Mouse (Mus musculus) lung, postnatal 4 days (tissue): Measurements from ENCODE around the gene Krt222.
"Not testable (repeated sequence)": the region's sequence is repeated elsewhere in the genome, so short reads cannot be mapped to it uniquely, and the experiment has no call there.

Experiments used
- DNase-seq, 2 experiments: peaks; one replicate each; pipeline ENCODE4 v3.0.0; 2021

Gene Krt222

GRCm38 (mm10) chr11:99243820-99244374 lies at the start of gene Krt222:
Krt222 (minus strand) TSS chr11:99244085.
- peak in 1 of 2 experiments; percentile 6 for DNase-seq

GRCm38 (mm10) chr11:99292846-99293245 lies 49.0 kb upstream of the Krt222 start:
- peak; percentile 31 to 54 for DNase-seq

DNA sequence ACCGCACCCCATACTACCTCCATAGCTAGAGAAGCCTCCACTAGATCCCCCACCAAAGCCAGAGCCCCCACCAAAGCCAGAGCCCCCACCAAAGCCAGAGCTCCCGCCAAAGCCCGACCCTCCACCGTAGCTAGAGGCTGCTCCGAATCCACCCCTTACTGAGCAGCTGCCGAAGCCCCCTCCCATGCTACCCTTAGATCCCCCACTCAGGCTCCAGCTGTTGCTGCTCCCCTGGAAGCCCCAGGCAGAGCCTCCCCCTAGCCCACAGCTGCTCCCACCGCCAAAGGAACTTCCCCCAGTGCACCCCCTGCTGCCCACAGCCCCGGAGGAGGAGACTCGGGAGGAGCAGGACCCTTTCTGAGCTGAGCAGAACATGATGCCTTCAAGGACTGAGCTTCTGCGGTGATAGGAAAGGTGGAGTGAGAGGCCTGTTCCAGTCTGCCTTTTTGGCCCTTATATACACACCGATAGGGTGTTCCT lies 41.0 kb upstream of the Krt222 start, which contains the start of gene Krt24:
Krt24 (minus strand) TSS at position 430 of the 480 bp plus-strand sequence.
- no peak for DNase-seq

- DNase-seq: no peak
These were observed 40.1 kb upstream of the Krt222 start for GRCm38 (mm10) chr11:99284011-99284410.

GRCm38 (mm10) chr11:99283334-99283733 lies 39.4 kb upstream of the Krt222 start:
- DNase-seq: no peak

GRCm38 (mm10) chr11:99281116-99281515 lies 37.2 kb upstream of the Krt222 start:
- no peak for DNase-seq

DNA sequence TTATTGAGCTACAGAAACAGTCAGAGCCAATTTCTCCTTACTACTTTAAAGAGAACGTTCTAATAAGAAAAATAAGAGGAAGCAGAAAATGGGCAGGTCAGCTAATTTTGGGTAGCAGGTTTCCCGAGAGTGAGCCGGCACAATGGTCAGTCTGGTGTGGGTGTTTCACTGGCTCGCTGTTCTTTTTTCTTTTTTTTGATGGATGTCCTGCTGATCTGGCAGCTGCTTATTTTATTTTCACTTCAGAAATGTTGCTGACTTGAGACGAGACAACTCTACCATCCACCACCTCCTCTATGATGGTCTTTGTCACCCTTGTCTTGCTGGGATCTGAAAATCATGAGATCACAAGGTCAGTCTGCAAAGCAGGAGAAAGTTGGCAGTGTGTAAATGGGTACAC lies 36.1 kb upstream of the Krt222 start:
- no peak for DNase-seq

GRCm38 (mm10) chr11:99276786-99277185 lies 32.9 kb upstream of the Krt222 start:
- DNase-seq: no peak

- DNase-seq: no peak
These were observed 31.7 kb upstream of the Krt222 start for GRCm38 (mm10) chr11:99275624-99276023.

DNA sequence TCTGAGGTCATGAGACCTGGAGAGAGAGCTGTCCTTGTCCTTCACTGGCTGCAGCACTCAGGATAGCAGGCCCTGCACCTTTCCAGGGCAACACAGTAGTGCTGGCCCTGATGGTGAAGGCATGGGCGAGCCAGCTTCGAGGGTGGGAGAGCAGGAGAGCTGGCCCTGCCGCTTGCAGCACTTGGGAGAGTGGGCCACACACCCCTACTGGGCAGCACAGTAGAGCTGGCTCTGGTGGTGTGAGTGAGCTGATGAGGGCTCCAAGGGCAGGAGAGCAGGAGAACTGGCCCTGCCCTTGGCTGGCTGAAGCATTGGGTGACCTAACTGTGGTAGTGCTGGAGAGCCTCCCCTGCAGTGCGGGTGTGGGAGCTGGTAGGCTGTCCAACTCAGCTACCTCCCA lies 28.8 kb upstream of the Krt222 start:
- DNase-seq: no peak

DNA sequence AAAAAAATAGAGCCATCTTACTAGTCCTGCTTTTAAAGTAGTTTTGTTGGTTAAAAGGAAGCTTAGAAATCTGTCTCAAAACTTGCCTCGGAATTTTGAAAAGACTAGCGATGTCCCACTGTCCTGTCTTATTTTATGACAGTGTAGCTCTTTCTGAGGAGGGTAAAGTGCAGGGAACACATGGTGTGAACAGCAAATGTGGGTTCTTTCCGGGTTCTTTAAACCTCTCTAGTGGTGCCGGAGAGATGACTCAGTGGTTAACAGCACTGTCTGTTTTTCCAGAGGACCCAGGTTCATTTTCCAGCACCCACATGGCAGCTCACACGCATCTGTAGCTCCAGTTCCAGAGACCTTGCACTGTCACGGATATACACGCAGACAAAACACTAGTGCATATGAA lies 25.3 kb upstream of the Krt222 start:
- DNase-seq: no peak

- no peak for DNase-seq
These were observed 21.9 kb upstream of the Krt222 start for GRCm38 (mm10) chr11:99265796-99266195.

DNA sequence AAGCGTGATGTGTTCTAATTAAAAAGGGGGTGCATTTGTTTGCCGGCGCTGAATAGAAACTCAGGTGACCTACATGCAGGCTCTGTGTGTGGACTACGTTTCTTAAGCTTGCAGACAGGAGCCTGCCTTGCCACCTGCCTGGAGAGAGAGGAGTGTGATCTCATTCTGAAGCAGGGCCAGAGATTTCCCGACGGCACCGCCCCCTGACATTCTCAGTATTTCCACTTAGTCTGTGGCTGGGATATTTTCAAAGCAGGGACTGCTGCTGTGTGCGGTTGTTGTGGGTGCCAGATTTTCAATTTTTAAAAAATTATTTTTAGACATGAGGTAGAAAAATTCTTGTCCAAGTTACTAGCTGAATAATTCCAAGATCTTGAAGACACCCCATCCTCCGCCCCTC lies 21.3 kb upstream of the Krt222 start:
- DNase-seq: no peak

GRCm38 (mm10) chr11:99256213-99256612 lies 12.3 kb upstream of the Krt222 start:
- DNase-seq: no peak

DNA sequence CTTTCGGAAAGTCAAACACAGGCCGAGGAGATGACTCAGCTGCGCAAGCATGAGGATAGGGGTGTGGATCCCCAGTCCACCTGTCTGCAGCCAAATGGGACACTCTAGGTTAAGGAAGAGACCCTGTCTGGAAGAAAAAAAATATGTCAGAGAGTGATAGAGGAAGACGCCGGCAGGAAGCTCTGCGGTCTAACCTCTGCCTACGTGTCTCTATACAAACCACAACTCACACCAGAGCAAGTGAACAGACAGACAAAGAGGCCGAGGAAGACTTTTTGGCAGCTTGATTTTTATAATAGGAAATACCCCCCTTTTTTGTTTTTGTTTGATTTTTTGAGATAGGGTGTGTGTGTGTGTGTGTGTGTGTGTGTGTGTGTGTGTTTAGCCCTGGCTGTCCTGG lies 11.4 kb upstream of the Krt222 start:
- no peak for DNase-seq

DNA sequence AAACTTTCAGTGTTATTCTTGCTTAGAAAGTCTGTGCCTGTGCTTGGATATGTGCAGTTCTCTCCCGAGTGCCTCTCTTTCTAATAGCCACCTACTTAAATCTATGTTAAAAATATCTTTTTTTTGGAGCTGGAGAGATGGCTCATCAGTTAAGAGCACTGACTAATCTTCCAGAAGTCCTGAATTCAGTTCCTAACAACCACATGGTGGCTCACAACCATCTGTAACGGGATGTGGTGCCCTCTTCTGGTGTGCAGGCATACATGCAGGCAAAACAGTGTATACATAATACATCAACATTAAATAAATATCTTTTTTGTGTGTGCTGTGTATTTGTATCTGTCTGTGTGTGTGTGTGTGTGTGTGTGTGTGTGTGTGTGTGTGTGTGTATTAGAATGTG lies 10.0 kb upstream of the Krt222 start:
- no peak for DNase-seq

- no peak for DNase-seq
These were observed 8.8 kb upstream of the Krt222 start for GRCm38 (mm10) chr11:99252671-99253070.

DNA sequence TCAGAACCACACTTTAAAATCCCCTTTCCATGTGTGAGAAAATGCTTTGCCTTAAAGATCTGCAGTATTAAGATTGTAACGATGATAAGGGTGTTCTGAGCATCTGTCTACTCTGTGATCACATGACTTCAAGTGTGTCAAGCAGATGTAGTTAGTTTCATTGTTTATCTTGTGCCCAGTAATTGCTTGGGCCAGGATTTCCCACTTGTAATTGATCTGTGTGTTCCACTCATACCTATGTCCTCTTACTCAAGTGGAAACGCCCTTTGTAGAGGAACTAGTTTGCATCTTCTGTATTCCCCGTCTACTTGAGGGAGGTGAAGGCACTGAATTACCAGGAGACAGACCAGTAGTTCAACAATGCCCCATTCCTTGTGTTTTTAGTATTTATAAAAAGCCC lies 6.8 kb upstream of the Krt222 start:
- DNase-seq: no peak

DNA sequence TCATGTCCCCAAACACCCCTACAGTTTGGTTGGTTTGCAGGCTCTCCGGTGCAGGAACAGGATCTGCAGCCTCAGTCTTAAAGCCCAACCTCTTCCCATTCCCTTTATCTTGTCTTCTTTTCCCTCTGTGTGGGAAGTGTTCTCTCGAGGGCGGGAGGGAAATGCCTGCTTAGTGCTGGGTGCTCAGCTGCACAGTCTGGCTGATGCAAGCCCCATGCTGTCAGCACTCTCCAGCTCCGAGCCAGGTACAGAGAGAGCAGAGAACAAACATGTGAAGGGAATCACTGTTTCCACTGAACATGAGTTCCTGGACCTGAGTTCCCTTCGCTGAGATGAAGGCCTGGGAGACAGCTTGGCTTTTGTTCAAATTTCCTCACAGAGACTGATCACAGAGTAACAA lies 6.4 kb upstream of the Krt222 start:
- no peak for DNase-seq

DNA sequence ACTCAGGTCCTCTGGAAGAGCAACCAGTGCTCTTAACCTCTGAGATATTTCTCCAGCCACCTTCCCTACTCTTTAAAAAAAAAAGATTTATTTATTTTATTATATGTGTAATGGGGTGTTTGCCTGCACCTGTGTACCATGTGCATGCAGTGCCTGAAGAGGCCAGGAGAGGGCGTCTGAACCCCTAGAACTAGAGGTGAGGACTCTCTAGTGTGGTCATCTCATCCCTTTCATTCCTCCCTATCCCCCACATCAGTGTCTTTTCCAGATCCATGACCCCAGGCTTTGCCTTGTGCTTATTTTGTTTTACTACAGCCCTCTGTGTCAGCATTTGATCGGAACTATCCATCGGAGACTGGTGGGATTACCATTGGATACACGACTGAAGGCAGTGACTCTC lies 5.2 kb upstream of the Krt222 start:
- no peak for DNase-seq

GRCm38 (mm10) chr11:99247916-99248315 lies 4.0 kb upstream of the Krt222 start:
- no peak for DNase-seq

DNA sequence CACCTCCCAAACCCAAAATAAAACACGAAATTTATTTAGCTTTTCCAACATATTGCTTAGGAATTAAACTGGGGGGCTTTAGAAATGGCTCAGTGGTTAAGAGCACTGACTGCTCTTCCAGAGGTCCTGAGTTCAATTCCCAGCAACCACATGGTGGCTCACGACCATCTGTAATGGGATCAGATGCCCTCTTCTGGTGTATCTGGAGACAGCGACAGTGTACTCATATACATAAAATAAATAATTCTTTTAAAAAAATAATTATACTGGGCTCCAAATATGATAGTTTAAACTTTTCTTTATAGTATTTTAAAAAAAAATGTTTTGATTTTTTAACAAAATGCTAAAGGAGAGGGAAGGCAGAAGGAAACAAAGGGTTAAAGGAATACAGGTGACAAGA lies 634 bp upstream of the Krt222 start:
- not testable (repeated sequence) for DNase-seq

DNA sequence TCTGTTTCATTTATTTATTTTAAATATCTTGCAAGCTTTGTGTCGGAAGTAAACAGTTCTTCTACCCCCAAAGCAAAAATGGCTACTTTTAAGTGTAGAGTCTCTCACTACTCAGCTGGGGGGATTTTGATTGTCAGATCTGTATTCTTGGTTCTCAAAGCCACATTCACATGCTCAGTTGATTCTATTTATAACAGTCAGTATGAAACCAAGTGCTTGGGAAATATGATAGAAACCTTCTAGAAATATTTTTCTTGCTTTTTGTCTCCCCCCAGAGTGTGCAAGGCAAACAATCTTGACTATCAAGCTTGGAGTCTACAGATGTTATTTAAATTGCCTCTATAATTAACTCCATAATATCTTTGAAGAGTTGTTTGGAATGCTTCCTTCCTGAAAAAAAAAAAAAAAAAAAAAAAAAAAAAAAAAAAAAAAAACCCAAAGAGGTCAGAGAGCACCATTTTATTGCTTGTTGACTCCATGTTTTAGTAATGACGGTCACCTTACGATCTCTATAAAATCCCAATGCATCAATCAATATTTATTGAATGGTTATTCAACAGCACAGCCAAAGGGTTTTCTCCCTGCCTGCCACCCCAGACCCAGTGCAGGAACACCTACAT lies 575 bp downstream of the Krt222 start:
- no peak for DNase-seq

GRCm38 (mm10) chr11:99242056-99242455 lies 1.8 kb downstream of the Krt222 start:
- no peak for DNase-seq

- peak; percentile 29 to 49 for DNase-seq
These were observed 5.4 kb downstream of the Krt222 start for GRCm38 (mm10) chr11:99238468-99238867.
